Mouse (Mus musculus): ENCODE results near the gene Eif5a2.

The Eif5a2 gene

GRCm38 (mm10) chr3:28808039-28808643 is 27.1 kb downstream of the Eif5a2 start:
- no peak for DNase-seq (ENCODE audit: low spot score in 2 of 2)

GRCm38 (mm10) chr3:28811441-28811840 is 30.4 kb downstream of the Eif5a2 start:
- DNase-seq (ENCODE audit: low spot score in 2 of 2) = no peak

- peak in 1 of 2 experiments; percentile 24 for DNase-seq (ENCODE audit: low spot score in 2 of 2)
These were observed 33.3 kb downstream of the Eif5a2 start for GRCm38 (mm10) chr3:28814361-28814760.

- no peak for DNase-seq (ENCODE audit: low spot score in 2 of 2)
These were observed 35.0 kb downstream of the Eif5a2 start for GRCm38 (mm10) chr3:28816010-28816540.

- DNase-seq (ENCODE audit: low spot score in 2 of 2) = no peak
These were observed 45.2 kb downstream of the Eif5a2 start for GRCm38 (mm10) chr3:28826272-28826671.

- DNase-seq (ENCODE audit: low spot score in 2 of 2) = no peak
These were observed 46.5 kb downstream of the Eif5a2 start for GRCm38 (mm10) chr3:28827605-28828004.

GRCm38 (mm10) chr3:28829454-28829853 is 48.4 kb downstream of the Eif5a2 start:
- no peak for DNase-seq (ENCODE audit: low spot score in 2 of 2)

- no peak for DNase-seq (ENCODE audit: low spot score in 2 of 2)
These were observed 55.8 kb downstream of the Eif5a2 start for GRCm38 (mm10) chr3:28836796-28837371.

- DNase-seq (ENCODE audit: low spot score in 2 of 2) = no peak
These were observed 61.0 kb downstream of the Eif5a2 start for GRCm38 (mm10) chr3:28841886-28842649.

GRCm38 (mm10) chr3:28843231-28843630 is 62.2 kb downstream of the Eif5a2 start:
- DNase-seq (ENCODE audit: low spot score in 2 of 2) = no peak

- peak; percentile 2 to 4 for DNase-seq (ENCODE audit: low spot score in 2 of 2)
These were observed 66.0 kb downstream of the Eif5a2 start for GRCm38 (mm10) chr3:28847115-28847514.

Measured in frontal cortex, postnatal 36 days (tissue).